Mouse (Mus musculus) heart, postnatal 25 days (tissue): Measurements from ENCODE around the gene Rnf180. TPM values are rescaled to one million over a fixed set of nuclear protein-coding genes. Genes with fewer than 3 reads are reported as not detected.
"Not testable (repeated sequence)": the region's sequence is repeated elsewhere in the genome, so short reads cannot be mapped to it uniquely, and the experiment has no call there.

Source experiments
- DNase-seq: peaks from one replicate; pipeline ENCODE4 v3.0.0; 2022; ENCODE audit warnings: low spot score
- intact Hi-C: fragments of 180-260 bp; cut with DNase I; formaldehyde crosslinking; loops from one replicate; pipeline ENCODE4 v1.15.1; 2025
- total RNA-seq, 2 experiments: library from RNA; stranded (reverse); gene quantifications; 2 replicates each; pipeline ENCODE4 v1.2.3; 2021

Gene Rnf180
- total RNA-seq, result under 1 TPM; 0.61 to 0.81 TPM

DNA sequence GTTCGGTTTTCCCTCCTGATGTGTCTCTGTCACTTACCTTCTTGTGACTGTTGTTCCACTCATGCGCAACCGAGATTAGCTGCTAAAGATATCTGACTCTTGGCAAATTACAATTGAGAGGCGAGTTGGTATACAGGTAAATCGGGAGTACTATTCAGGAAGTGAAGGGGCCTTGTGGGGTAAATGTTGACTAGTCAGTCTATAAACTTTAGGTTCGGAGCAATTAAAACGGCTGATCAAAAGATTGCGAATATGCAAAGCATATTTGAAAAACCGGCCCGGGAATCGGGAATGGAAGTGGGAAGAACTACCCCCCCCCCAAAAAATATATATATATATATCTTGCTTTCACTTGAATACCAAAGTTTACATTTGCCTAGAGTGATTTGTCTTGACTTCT, at the start of gene Rnf180:
Gene Rnf180, minus strand, starts transcription at position 101 of the 400 bp plus-strand sequence.
- intact Hi-C loops, result no loop called here
- no peak for DNase-seq

DNA sequence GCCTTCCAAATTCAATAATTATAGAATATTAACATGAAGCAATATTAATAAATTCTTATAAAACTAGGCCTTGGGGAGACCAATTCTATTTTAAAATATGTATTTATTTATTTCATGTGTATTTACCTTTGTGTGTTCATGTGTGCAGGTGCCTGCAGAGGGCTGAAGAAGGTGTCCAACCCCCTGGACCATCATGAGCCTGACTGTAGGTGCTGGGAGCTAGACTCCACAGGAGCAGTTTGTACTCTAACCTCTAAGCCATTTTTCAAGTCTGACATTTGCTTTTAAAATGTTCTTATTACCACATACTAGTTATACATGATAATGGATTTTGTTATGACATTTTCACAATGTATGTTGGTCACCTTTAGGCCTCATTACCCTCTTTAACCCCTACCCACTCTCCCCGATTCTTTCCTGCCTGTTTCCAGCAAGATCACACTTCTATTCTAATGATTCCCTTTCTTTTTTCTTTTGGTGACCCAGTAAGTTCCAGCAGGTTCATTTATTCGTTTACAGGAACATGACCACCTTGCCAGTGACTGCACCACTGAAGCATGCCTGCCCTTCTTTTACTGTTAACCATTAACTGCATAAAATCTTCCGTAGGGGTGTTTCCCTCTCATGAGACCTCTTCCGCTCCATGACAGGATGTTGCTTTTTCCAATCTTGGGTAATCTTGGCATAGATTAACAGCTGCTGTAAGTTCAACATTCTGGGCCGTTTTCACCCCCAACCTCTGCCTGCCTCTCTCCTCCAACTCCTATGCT, 36.8 kb upstream of the Rnf180 start:
- DNase-seq, result no peak
- intact Hi-C loops, result no loop called here

DNA sequence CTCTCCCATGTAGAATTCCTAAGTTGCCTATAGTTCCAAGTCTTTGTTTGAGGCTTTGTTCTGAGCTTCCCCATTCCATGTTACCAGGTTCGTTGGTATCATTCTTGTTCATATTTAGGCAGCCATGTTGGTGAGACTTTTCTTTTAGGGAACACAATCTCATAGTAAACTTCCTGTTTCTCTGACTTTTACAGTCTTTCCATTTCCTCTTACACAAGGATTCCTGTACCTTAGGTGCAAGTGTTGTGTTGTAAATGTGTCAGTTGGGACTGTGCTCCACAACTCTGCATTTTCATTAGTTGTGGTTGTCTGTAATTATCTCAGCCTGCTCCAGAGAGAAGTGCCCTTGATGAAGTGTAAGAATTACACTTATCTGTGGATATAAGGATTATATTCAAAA, 32.3 kb upstream of the Rnf180 start:
- intact Hi-C loops, result no loop called here
- DNase-seq, result no peak

DNA sequence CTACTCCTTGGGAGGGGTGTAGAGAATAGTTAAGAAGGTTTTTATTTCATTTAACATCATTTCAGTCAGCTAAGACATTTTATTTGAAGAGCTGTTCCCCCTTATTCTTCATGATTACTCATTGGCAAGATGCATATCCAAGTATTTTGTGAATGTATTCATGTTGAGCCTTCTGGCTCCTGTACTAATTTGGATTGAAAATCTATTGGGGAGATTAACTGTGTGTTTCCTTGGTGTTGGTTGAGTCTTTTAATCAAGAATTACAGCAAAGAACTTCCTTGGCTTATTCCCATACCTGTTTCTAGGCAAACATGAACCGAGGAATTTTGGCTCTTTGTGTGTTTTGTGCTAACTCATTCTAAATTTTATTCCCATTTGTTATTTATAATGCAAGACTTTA, 22.3 kb upstream of the Rnf180 start:
- intact Hi-C loops, result no loop called here
- no peak for DNase-seq

DNA sequence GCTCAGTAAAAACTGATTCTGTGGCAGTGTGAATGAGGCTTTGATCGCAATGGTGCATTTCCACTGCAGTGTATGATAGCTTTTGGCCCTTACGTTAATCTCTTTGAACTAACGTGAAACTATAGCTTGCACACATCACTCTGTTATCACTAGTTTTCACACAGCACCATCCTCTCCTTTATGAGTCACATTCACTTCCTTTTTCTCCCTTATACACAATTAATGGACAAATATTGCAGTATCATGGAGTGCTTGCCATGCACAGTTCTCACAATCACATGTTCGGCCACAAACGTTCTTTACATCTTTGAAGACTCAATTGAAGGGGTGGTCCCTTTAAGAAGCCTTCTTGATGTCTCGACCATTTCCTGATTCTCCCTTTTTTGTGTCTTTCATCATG, 21.4 kb upstream of the Rnf180 start:
- no peak for DNase-seq
- intact Hi-C loops, result no loop called here

DNA sequence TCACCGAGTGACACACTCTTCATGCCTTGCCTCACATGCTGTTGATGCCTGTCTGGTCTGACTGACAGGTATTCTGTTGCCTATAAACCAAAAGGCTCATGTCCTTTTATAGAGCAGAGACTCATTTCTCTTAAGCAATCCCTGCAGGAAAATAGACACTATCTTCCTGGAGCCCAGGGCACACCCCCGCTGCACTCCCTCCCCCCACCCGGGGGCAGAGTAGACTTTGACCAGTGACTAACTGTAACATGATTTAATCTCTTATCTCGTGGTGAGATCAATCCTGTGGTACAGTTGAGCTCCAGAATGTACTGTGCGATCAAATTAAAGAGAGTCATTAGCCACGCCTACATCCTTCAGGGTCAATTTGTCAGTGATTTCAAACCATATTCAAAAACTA, 18.1 kb upstream of the Rnf180 start:
- no peak for DNase-seq
- intact Hi-C loops, result no loop called here

DNA sequence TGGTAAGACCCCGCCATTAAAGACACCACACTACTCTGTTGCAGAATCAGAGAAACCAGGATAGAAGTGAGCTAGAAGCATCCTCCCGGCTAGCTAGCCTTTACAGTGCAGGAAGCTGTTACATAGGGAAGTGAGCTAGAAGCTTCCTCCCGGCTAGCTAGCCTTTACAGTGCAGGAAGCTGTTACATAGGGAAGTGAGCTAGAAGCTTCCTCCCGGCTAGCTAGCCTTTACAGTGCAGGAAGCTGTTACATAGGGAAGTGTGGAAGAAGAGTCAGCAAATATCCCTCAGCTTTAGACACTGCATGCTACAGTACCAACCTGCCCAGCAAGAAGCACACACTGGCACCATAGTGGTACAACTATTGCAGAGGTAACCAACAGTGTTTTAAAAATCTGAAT, 15.9 kb upstream of the Rnf180 start:
- intact Hi-C loops, DNase-seq: not testable (repeated sequence)

DNA sequence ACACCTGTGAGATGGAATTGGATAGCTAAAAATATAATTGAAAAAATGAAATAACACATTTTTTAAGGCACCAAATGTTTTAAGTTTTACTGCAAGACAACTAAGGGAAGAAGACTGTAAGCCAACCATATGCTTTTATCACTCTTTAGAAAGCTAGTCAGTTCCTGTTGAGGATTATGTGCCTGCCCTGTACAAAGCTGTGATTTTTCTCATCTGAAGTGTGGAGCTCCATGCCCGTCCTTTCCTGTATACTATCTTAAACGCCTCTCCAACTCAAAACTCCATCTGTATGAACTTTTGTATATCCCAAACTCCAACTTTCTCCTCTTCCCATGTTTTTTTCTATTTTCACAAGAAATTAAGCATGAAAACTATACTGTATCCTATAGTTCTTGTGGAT, 10.9 kb upstream of the Rnf180 start:
- no peak for DNase-seq
- intact Hi-C loops, result no loop called here

DNA sequence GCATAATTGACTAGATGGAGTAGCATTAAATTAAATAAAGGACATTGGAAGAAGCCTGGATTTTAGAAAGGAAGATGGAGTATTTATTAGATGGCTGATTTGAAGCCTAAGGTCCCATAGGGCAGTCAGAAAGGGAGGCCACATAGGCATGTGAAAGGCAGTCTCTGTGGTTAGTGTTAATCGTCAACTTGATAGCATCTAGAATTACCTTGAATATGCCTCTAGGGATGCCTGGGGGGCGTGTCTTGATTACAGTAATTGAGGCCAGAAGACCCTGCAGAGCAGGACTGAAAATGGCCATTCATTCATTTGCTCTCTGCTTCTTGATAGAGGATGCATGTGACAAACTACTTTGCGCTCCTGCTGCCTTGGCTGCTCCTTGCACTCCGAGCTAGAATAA, 9.4 kb upstream of the Rnf180 start:
- no peak for DNase-seq
- intact Hi-C loops, result no loop called here

DNA sequence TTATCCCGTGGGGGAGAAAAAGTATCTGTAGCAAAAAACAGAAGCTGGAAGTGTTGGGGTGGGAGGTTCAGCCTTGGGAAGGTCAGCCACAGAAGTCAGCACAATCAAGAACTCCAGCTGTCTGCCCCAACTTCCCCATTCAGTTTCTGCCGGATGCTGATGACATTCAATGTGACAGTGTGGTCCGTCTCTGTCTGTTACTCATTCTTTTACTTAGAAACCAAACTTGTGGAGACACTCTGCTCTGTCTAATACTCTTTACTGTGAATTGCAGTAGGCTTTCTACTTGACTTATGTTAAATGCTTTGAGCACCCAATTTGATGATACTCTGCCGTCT, 5.4 kb upstream of the Rnf180 start:
- intact Hi-C loops, result no loop called here
- DNase-seq, result no peak

DNA sequence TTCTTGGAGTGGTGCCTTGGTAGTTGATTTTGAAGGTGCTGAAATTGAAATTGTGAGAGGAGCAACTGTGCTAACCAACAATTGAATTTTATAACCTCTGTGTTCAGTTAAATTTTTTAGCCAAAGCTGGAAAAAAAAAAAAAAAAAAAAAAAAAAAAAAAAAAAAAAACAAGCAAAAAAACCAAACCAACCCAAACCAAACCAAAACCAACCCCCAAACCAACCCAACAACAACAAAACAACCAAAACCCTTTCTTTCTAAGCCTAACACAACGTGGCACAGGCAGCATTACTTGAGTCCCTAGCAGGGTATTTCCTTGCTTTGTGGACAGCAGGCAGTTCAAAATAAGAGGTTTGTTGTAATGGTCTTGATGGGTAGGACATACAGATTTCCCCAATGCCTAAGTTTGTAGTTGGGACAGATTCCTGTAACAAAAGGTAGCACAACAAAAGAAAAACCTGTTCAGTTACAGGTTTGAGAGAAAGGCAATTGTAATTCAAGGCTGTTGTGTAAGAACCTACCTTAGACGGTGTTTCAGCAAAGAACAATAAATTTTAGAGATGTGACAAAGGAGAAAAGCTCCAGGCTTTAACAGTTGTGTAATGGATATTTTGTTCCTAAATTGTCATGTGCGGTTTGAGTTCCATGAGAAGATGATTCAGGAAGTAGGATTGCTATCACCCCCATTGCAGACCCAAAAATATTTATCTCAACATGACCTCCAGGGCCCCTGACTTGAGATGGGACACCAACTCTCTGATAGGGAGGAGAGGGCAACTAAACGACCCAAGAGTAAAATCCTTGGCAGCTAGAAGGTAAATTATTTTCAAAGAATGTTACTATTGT, 4.8 kb upstream of the Rnf180 start:
- intact Hi-C loops, result no loop called here
- DNase-seq, result no peak

DNA sequence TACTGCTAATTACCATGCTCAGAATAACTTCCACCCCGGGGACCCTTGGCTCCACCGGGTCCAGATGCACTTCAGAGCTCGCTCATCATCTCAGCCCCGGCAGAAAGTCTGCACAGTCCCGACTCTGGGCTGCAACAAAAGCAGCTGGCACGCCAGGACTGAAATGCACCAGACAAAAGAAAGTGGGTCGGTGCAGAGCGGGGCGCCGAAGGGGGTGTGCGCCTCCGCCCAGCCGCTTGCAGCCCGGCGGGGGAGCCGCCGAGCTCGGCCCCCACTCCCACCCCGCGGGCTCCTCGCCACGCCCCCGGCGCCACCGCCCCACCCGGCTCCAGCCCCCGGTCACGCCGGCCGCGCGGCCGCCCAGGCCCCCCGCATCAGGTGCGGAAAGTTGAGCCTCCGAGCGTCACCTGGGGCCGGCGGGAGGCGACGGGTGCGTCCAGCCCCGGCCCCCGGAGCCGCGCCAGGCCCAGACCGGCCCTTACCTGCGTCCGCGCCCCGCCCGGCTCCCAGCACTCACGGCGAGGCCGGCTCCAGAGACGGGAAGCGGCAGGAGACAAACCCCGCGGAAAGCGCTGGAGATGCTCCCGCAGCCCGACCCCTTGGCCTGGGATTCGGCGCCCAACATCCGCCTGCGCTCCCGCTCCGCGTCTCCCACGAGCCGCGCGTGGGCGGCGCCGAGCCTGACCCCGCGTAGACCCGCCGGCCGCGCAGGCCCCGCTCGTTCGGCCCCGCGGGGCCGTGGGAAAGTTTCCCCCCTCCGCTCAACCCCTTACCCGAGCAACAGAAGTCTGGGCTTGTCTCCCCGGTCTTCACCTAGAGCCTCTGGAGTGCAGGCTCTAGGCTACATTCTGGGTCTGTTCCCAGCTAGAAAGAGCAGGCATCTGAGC, 591 bp downstream of the Rnf180 start:
- DNase-seq, result no peak

DNA sequence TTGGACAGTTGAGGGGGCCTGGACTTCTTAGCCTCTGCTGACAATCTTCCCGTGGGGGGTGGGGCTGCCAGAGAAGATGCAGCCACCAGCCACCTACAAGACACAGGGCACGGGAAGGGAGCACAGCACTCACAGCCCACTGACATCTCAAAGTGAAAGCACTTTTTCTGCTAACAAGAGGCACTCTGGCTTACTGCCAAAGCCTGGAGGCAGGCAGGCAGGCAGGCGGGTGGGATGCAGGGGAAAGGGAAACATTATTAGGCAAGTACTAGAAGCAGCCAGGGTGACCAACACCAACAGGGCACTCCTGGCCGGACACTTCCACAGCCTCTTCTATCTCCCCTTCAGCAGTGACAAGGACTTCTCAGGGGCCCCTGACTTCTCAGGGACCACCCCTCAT, 2.8 kb downstream of the Rnf180 start:
- DNase-seq, result no peak
- intact Hi-C loops, result no loop called here

More for the DNA sequence above, 591 bp downstream of the Rnf180 start:
- intact Hi-C loops, result no loop called here

DNA sequence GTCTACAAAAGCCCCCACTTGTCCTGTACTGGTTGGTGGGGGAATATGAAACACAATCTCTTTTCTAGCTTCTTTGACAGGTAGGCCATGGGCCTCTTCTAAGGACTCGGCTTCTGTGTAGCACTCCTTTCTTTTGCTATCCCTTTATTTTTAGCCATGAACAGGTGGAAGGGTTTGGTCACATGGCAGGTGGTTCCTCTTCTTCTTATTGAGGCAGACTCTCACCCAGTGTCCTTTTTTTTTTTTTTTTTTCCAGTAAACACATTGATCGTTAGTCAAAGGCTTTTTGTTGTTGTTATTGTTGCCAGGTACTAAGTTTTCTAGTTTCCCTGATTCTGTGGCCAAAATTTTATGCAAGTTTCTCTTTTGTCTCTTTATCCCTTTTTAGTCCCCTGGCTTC, 4.0 kb downstream of the Rnf180 start:
- no peak for DNase-seq
- intact Hi-C loops, result no loop called here

DNA sequence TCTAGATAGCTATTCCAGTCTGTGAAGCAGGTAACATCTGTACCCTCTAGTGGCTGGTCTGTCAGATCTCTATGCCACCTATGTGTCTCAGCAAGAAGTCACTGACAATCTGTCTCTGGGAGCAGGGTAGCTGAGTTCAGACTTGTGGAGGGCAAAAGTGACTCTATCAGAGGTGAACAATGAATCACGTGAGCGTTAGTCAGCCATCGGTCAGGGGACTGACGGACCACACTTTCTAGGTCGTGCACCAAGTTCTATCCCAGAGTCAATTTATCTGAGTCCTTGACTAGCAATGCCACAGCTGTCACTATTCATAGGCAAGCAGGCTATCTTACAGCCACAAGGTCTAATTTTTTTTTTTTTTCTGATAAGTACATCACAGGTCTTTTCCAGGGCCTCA, 4.6 kb downstream of the Rnf180 start:
- no peak for DNase-seq
- intact Hi-C loops, result no loop called here

DNA sequence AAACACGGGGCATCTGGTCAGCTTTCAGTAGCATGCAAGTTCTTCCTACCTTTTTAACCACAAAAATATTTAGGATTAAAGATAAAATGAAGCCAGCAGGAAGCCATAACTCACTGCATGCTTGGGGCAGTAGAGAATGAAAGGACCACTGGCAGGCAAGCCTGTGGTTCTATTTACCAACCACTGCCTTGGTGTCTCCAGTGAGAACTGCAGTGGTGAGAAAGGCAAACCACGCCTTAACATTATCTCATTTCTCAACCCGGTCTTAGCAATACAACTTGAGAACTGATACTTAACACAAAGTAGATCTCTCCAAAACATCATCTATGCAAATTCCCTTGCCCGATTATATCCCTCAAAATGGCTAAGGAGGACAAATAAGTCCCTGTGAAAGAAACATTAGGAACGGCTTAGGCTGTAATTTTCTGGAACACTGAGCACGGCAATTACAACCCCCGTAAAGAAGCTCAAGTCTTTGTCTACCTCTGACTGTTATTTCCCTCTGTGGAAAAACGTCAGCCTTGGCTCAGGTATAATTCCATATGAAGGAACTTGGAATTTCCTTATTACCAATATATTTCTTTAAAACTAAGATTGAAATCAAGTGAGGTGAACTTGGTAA, 15.1 kb downstream of the Rnf180 start:
- no peak for DNase-seq
- intact Hi-C loops, result no loop called here

DNA sequence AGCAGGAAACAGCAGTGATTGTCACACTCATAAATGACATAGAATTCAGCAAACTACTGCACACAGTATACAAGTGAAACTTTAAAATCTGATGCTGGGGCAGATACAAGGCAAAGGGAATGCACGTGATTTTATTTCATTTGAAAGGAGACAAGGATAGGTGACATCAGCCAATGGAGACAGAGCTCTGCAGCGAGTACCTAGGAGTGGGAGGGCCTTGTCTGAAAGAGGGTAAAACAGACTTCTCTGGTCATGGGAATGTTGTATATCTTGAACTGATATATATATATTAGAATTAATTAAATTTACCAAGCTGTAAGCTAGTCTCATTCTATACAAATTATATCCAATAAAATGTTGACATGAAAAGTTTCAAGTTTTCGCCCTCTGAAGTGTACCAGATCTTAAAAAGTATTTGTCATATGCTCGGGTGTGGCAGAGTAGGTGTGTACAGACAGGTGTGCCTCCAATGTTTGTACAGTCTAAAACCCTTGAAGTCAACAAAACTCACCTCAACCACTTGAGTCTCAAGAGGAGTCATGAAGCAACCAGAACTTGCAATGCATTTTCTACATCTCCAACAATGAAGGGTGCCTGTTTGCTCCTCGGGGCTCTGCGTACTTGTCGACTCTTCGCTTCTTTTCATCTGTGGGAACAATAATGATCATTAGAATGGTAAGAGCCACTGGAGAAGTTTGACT, 24.1 kb downstream of the Rnf180 start:
- intact Hi-C loops, result no loop called here
- DNase-seq, result no peak

DNA sequence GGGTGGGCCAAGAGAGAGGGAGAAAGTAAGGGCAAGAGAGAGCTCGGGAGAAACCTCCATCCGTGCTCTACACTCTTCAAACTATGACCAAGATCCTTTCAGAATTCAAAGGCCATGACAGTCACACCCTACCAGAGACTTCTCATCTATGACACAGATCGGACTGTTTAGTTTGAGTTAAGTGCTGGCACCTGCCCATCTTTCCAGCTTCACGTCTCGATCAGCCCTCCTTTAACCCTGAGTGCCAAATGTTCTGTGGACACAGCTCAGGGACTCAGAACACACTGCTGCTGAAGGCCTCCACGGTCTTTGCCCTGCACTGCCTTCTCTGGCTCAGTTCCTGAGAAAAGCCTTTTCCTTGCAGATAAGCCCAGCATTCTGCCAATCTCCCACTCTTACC, 27.2 kb downstream of the Rnf180 start:
- intact Hi-C loops, result loop anchor here (2.0 kb wide), 1 partner anchor 109 kb away; no protein-coding TSS in a partner anchor
- DNase-seq, result no peak

DNA sequence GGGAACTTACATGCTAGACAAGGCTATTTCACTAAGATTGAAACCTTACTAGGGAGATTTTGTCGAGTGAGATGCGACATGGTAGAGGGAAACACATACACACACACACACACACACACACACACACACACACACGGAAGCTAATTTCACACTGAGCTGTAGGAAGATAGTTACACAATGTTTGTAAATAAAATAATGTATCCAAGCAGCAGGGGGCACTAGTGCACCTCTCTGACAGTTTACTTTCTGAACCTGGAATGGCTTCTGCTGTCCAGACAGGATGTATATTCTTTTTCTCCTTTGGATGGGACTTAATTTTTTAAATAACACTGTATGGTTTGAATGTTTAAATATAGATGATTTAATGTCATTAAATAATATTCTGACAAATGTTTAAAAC, 27.9 kb downstream of the Rnf180 start:
- DNase-seq, result no peak

More for the DNA sequence above, 27.9 kb downstream of the Rnf180 start:
- intact Hi-C loops, result loop anchor here (2.0 kb wide), 1 partner anchor 110 kb away; no protein-coding TSS in a partner anchor
